Mouse (Mus musculus) E14TG2a.4 (cell line): ENCODE data around the gene Islr2.

Experiments
- H3K27me3 ChIP-seq: 2 replicates; pipeline ENCODE4 v1.6.1; 2014; ENCODE audit warnings: low read length, control low read depth; ENCODE audit not compliant: insufficient read depth
- H3K36me3 ChIP-seq: 2 replicates; pipeline ENCODE4 v1.6.1; 2014; ENCODE audit warnings: low read length, control low read depth; ENCODE audit not compliant: insufficient read depth
- H3K4me1 ChIP-seq: replicated peaks from 2 replicates; pipeline ENCODE4 v1.6.1; 2014; ENCODE audit warnings: low read depth, low read length, control low read depth
- H3K4me3 ChIP-seq: replicated peaks from 2 replicates; pipeline ENCODE4 v1.5.1; 2014; ENCODE audit warnings: mild to moderate bottlenecking, low read length
- H3K9me3 ChIP-seq: 2 replicates; pipeline ENCODE4 v1.6.1; 2014; ENCODE audit warnings: low read length, control low read depth
- CTCF ChIP-seq: conservative IDR thresholded peaks from 2 replicates; pipeline ENCODE4 v1.5.1; 2014; ENCODE audit warnings: low read length
- NANOG ChIP-seq: IDR thresholded peaks from 2 replicates; pipeline ENCODE4 v1.6.1; 2014; ENCODE audit warnings: borderline replicate concordance, low read length, mixed read lengths
- POU5F1 ChIP-seq: IDR thresholded peaks from 2 replicates; pipeline ENCODE4 v1.6.1; 2014; ENCODE audit warnings: low read length, borderline replicate concordance

The Islr2 gene

DNA sequence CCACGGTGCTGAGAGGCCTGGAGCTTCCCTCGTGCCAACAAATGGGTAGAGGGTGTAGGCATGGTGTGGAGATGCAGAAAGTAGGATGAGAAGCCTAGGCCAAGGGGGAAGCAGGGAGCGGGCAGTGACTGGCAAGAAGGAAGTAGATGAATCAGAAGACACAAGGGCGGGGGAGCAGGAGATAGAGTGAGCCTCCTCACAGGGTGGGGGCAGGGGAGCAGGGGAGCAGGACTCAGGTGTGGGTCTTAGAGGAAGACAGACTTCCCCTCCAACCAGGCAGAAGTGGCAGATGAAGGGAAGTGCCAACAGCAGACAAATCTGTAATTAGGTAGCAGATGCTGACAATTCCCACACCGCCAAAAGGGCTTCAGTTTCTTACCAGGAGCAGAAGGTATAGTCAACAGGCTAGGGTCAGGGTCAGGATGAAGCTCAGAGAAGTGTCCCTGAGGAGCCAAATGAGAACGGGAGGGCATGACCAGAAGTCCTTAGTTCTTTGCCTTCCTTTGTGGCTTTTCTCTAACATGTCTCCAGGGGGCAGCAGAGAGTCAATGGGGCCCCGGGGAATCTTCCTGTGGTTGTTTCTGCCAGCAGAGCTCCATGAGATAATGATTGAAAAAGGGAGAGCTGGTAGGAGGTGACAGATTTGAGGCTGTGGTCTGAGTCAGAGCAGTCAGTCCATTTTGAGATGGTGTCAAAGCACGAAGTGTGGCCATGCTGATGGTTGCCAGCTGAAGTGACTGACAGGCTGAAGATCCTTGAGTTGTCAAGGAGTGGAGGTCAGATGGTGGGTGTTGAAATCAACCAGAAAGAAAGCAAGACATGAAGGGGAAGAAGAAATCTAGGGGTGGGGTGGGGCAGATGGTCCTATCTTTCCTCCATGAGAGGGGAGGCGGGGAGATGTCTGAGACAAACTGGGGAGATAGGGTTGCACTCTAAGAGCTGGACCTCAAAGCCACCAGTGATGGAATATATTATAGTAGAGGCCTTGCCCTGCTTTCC, 22.1 kb upstream of the Islr2 start:
- Histone ChIP-seq H3K9me3 (no peaks in the 10 kb centered on the region), H3K4me3 (no peak overlapping the region), H3K4me1 (peaks cover 89% of the 10 kb centered on the region), H3K27me3 (no peaks in the 10 kb centered on the region), H3K36me3 (peaks cover 100% of the 10 kb centered on the region)
- TF ChIP-seq CTCF (peak; percentile 97), NANOG (no peak)

DNA sequence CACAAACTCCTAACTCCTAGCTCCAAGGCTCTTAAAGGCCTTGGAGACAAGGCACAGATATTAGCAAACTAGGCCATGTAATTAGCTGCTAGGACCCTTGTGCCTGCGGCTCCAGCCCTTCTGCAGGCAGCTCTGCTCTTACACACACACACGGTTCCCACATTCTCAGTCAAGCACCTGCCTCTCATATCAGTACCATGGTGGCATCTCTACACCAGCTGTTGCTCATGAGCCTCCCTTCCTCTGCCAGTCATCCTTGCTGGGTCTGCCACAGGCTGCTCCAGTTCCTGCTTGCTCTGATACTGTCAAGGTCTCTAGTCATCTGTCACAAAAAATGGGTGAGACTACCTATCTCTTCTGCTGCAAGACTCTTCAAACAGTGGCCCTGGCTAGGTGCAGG, 20.2 kb upstream of the Islr2 start:
- TF ChIP-seq CTCF (no peak), POU5F1 (no peak), NANOG (no peak)
- Histone ChIP-seq H3K9me3 (no peaks in the 10 kb centered on the region), H3K27me3 (no peaks in the 10 kb centered on the region), H3K4me1 (peaks cover 91% of the 10 kb centered on the region), H3K4me3 (no peak overlapping the region), H3K36me3 (peaks cover 100% of the 10 kb centered on the region)

DNA sequence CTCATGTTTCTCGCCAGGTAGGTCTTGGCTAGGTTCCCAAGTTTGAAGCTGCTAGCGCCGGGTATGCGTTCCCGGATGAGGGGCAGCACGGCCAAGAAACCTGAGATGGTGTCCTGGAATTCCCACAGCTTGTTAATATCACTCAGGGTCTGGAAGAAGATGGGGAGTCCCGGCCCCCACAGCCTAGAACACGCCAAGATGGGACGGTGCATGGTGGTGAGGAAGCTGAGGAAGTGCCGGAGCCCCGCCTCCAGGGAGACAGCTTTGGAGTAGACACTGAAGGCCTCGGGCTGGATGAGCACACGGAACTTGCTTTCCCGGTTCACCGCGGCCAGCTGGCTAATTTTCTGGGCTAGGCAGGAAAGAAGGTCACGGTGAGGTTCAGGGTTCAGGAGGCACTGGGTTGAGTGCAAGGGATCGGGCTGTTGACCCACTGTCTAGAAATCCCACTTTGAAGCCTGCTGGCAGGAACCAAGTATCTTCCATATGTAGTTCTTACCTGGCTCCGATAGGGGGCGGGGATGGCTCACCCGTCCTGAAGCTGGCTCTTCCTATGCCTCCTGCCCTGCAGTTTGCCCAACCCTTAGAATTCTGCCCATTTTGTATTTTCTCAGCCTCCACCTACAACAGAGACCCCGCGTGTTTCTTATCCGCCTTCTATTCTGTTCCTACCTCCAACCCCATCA, 16.2 kb upstream of the Islr2 start:
- TF ChIP-seq NANOG, result no peak
- TF ChIP-seq CTCF, result peak; percentile 74

DNA sequence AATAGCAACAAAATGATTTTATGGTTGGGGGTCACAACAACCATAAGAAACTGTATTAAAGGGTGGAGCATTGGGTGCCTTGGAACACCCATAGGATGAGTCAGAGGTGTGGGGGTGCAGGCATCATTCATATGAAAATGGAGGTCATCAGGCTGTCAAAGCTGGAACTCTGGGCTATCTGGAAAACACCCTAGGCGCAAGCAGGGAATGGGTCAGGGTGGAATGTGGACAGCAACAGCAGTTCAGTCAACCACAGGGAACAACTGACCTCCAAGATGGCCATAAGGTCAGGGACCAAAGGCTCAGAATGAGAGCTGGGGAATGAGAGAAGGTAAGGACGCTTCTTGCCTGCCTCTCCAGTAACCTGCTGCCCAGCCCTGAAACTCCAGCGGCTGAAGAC, 14.4 kb upstream of the Islr2 start:
- Histone ChIP-seq H3K36me3 (peaks cover 69% of the 10 kb centered on the region), H3K27me3 (no peaks in the 10 kb centered on the region), H3K4me1 (peaks cover 99% of the 10 kb centered on the region), H3K9me3 (no peaks in the 10 kb centered on the region), H3K4me3 (peak overlapping the region; percentile 59)
- TF ChIP-seq POU5F1, result no peak
- TF ChIP-seq CTCF, result no peak
- no peak for TF ChIP-seq NANOG

More for the DNA sequence above, 16.2 kb upstream of the Islr2 start:
- Histone ChIP-seq H3K27me3 (no peaks in the 10 kb centered on the region), H3K36me3 (peaks cover 87% of the 10 kb centered on the region), H3K4me3 (peak overlapping the region; percentile 59), H3K4me1 (peaks cover 99% of the 10 kb centered on the region), H3K9me3 (no peaks in the 10 kb centered on the region)

DNA sequence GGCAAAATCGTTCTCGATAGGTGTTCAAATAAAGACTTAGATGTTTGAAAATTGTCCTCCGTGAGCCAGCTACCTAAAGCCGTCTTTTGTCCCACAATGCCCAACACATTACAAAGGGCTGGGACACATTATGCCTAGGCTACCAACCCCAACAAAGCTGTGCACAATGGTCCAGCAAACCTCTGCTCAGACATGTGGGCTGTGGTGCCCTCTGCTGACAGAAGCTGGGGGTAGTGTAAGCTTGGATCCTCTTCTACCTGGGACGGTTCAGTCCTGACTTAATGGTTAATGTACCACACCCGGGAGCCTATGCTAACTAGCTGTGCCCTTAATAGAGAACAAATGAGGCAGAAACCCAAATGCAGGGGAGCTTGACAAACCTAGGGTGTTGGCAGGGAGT, 12.3 kb upstream of the Islr2 start:
- Histone ChIP-seq H3K4me1 (peaks cover 96% of the 10 kb centered on the region), H3K36me3 (peaks cover 47% of the 10 kb centered on the region), H3K9me3 (no peaks in the 10 kb centered on the region), H3K27me3 (peaks cover 4% of the 10 kb centered on the region; the same call in 1 of the 2 replicates), H3K4me3 (no peak overlapping the region; the same call in 1 of the 2 replicates)
- TF ChIP-seq POU5F1 (no peak), CTCF (peak; percentile 51)

DNA sequence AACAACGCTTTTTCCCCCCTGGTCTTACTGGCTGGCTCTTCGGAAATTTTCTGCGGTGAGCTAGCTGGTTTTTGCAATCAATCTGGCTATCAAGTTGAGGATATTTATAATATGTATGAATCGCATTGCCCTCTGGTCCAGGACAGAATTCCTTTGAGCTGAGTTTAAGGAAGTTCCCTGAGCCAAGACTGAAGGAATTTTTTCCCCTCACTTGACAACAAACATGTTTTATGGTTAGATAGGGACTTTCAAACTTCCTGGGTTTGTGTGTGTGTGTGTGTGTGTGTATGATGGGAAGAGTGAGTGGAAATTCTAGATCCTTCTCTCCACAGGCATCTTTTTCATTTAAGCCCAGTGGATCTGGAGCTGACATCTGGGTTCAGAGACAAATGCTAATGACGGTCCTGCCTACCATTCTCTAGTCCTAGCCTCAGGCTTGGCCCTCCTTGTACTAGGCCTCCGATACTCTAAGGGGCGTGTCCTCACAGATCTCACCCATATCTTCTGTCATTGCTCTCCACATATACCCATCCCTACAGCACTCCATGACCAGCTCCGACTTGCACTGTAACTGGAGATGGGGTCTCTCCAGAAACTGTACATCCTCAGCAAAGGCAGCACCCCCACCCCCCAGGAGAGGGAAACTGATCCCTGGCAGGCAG, 10.5 kb upstream of the Islr2 start:
- H3K27me3 ChIP-seq, result peaks cover 4% of the 10 kb centered on the region; the same call in 1 of the 2 replicates
- H3K9me3 ChIP-seq, result no peaks in the 10 kb centered on the region
- H3K4me3 ChIP-seq, result no peak overlapping the region
- peaks cover 94% of the 10 kb centered on the region for H3K4me1 ChIP-seq
- no peak for TF ChIP-seq NANOG
- H3K36me3 ChIP-seq, result peaks cover 30% of the 10 kb centered on the region

DNA sequence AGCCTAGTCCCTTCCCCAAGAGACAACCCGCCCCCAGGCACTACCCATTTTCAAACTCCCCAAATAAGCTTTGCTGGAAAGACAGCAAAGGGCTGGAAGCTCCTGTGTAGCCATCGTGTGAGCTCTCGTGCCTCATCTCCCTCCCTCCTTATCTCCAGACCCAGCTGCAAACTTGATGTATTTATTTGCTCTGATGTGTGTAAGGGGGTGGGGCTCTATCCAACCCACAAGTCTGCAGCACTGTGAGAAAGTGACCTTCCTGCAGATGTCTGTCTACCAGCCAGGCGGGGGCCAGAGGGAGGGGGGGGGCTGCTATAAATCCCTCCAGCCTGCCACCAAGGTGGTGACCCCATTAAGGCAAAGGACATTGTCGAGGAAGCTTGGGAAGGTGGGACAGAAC, 9.7 kb upstream of the Islr2 start:
- TF ChIP-seq POU5F1, result no peak
- no peak for TF ChIP-seq CTCF
- TF ChIP-seq NANOG, result no peak

DNA sequence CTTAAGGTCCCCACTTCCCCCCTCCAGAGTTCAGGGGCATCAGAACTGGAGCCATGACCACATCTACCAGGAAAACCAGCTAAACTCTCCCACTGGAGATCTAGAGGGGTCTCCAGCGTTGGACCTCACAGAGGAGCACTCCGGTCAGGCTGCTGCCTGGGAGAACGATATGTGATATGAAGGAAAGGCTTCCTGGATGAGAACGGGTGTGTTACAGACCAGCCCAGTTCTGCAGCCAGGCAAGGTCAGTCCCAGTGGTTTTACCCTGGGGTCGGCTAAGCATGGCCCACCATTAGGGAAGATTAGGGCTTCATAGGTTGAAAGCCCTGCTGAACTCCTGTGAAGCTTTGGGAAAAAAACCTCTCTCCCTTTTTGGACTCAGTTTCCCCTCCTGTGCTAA, 9.3 kb upstream of the Islr2 start:
- no peaks in the 10 kb centered on the region for H3K9me3 ChIP-seq
- no peak for TF ChIP-seq POU5F1
- TF ChIP-seq CTCF, result no peak
- TF ChIP-seq NANOG, result no peak
- peaks cover 4% of the 10 kb centered on the region; the same call in 1 of the 2 replicates for H3K27me3 ChIP-seq
- H3K36me3 ChIP-seq, result peaks cover 17% of the 10 kb centered on the region
- peaks cover 92% of the 10 kb centered on the region for H3K4me1 ChIP-seq
- 0 out of 2 replicates have a peak overlapping the region, but pooled peaks have one; percentile 13 for H3K4me3 ChIP-seq

More for the DNA sequence above, 9.7 kb upstream of the Islr2 start:
- H3K9me3 ChIP-seq, result no peaks in the 10 kb centered on the region
- H3K4me3 ChIP-seq, result no peak overlapping the region
- H3K27me3 ChIP-seq, result peaks cover 4% of the 10 kb centered on the region; the same call in 1 of the 2 replicates
- peaks cover 22% of the 10 kb centered on the region for H3K36me3 ChIP-seq
- H3K4me1 ChIP-seq, result peaks cover 94% of the 10 kb centered on the region
